Mouse (Mus musculus) limb, embryonic 15.5 days (tissue): ENCODE results near the gene Btnl9. TPM values are rescaled to one million over a fixed set of nuclear protein-coding genes. Genes with fewer than 3 reads are reported as not detected.

Experiments used
- ATAC-seq: fragments of 200-750 bp; cut with Nextera tagmentation; 2 replicates; pipeline ENCODE4 v1.8.0; 2017; ENCODE audit warnings: low read depth, moderate TSS enrichment; ENCODE audit not compliant: insufficient number of reproducible peaks, low FRiP score, low TSS enrichment
- H3K27ac ChIP-seq: fragments of 300-500 bp; sonication (generic); 2 replicates; pipeline ENCODE4 v1.5.1; 2015; ENCODE audit warnings: moderate library complexity, mild to moderate bottlenecking, inconsistent platforms
- H3K27me3 ChIP-seq: fragments of 300-500 bp; sonication (generic); 2 replicates; pipeline ENCODE4 v1.6.1; 2015; ENCODE audit warnings: inconsistent platforms
- H3K36me3 ChIP-seq: fragments of 300-500 bp; sonication (generic); 2 replicates; pipeline ENCODE4 v1.6.1; 2015; ENCODE audit warnings: inconsistent platforms
- H3K4me1 ChIP-seq: fragments of 300-500 bp; sonication (generic); 2 replicates; pipeline ENCODE4 v1.6.1; 2015; ENCODE audit warnings: inconsistent platforms
- H3K4me2 ChIP-seq: fragments of 300-500 bp; sonication (generic); 2 replicates; pipeline ENCODE4 v1.6.1; 2015; ENCODE audit warnings: mild to moderate bottlenecking, inconsistent platforms
- H3K4me3 ChIP-seq: fragments of 300-500 bp; sonication (generic); 2 replicates; pipeline ENCODE4 v1.5.1; 2015; ENCODE audit warnings: mild to moderate bottlenecking, inconsistent platforms
- H3K9ac ChIP-seq: fragments of 300-500 bp; sonication (generic); 2 replicates; pipeline ENCODE4 v1.6.1; 2015; ENCODE audit warnings: inconsistent platforms
- H3K9me3 ChIP-seq: fragments of 300-500 bp; sonication (generic); 2 replicates; pipeline ENCODE4 v1.6.1; 2016; ENCODE audit warnings: inconsistent platforms
- WGBS: fragments of 180-500 bp; shearing (Covaris S2); methylation state at CpG from one replicate; pipeline ENCODE4 v1.1.7; 2015; 5-methylcytosine and 5-hydroxymethylcytosine counted together
- polyA plus RNA-seq: library from polyadenylated mRNA; unstranded; fragments of >200 nt; fragmentation: Nextera tagmentation; extraction: Ambion mirVana; gene quantifications from 2 replicates; pipeline ENCODE4 v1.2.1, GENCODE M21; 2015

Gene Btnl9
- 1.8 and 2.0 TPM in 2 replicates for polyA plus RNA-seq

DNA sequence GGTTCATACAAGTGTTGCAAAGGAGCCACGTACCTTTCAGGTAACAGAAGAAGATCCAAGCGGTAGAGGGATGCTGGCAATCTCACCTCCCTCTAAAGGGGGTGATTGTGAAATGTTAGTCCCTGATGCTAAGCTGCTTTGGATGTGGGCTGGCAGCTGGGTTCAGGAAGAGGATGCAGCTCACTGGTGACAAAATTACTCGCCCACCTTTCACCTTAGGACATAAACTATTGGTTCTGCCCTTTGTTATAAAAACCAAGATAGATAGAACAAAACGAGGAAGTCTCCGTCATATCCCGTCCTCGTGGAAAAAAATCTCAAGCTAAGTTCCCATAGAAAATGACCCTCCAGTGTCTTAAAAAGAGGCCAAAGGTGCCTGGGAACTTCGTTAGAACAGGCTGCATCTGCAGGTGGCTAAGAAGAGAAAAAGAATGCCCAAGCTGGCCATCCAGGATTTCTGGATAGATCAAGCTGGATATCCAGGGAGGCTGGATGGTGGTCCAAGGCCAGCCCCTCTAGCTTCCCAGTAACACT is at the start of gene Btnl9:
TSS of gene Btnl9 (minus strand) at position 205 of the 534 bp plus-strand sequence.
- no peak within 1 kb of the TSS for H3K27ac ChIP-seq
- WGBS = 80% methylated on average over 8 of the region's 8 CpGs
- H3K9ac ChIP-seq = no peak within 1 kb of the TSS
- no peaks in the 10 kb centered on the region for H3K4me1 ChIP-seq
- H3K4me2 ChIP-seq = no peak within 1 kb of the TSS
- H3K4me3 ChIP-seq = no peak within 1 kb of the TSS
- no peaks in the 10 kb centered on the region for H3K36me3 ChIP-seq
- no peak for ATAC-seq
- H3K27me3 ChIP-seq = no peaks in the 10 kb centered on the region
- no peaks in the 10 kb centered on the region for H3K9me3 ChIP-seq

DNA sequence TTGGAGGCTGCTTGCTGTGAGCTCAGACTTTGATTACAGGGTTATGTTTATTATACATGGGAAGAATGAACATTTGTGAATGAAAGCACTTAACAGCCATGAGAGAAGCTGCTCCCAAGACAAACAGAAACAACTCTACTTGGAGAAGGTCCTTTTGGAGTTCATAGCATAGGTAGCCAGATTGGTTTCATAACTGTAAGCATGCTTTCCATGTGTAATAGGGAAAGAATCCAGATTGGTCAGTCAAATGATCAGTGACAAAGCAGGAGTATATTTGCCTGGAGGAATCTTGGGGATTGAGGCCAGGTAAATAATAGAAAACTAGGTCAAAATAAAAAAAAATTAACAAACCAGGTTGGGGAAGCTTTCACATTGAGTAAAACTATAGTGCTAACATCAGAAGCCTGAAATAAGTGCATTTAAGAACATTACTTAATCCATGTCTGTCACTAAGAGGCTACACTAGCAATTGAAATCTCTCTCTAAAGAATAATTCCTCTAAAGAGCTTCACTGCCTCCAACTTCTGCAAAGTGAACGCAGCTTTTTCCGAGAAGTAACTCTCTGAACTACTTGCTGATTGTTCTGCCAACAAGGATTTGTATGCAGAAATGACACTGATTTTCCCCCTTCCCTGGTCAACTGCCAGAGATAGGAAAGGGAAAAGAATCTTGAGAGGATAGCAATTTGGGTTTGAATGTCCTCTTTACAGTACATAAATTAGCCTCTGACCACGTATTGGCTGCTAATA is 48.7 kb upstream of the Btnl9 start:
- Histone ChIP-seq H3K4me3 (no peak overlapping the region), H3K27me3 (no peaks in the 10 kb centered on the region), H3K4me2 (no peak overlapping the region), H3K36me3 (no peaks in the 10 kb centered on the region), H3K4me1 (no peaks in the 10 kb centered on the region), H3K27ac (no peak overlapping the region), H3K9ac (no peak overlapping the region), H3K9me3 (no peaks in the 10 kb centered on the region)
- no peak for ATAC-seq
- 65% methylated on average over 3 of the region's 3 CpGs for WGBS

DNA sequence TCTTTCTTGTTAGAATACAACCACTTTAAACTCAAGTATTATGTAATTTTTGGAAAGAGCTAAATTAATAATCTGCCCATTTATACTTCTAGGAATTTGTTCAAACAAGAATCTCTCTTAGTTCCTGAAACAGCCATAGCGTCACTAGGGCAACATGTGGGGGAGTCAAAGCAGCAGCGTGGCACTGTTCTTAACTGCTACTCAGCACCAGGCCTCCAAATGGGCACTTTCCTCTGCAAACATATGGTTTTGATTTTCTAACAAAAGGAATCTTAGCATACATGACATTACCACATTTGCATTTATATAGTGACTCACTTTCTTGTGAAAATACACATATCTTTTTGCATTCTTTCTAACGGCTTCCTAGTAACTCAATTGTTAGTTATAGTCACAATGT is 45.8 kb upstream of the Btnl9 start:
- Histone ChIP-seq H3K27me3 (no peaks in the 10 kb centered on the region), H3K9me3 (no peaks in the 10 kb centered on the region), H3K36me3 (no peaks in the 10 kb centered on the region), H3K9ac (no peak overlapping the region), H3K4me3 (no peak overlapping the region), H3K27ac (no peak overlapping the region), H3K4me2 (no peak overlapping the region), H3K4me1 (no peaks in the 10 kb centered on the region)
- 31% methylated on average over 3 of the region's 3 CpGs for WGBS
- no peak for ATAC-seq

DNA sequence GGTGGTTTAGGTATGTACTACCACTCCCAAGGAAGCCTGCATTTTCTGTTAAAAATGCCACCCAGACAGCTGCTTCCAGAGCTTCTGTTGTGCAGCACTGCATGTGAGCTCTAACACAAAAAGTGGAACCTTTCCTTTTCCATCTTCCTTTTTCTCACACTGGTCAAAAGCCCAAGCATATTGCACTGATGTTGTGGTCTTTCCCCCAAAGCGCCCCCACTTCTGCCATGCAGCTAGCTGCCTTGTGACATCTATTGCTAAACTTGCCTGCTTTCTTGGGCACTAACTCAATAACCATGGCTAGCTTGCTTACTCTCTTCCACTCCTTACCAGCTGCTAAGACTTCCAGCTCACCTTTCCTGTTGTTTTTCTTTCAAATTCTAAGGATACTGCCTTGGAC is 37.5 kb upstream of the Btnl9 start:
- no peak overlapping the region for H3K27ac ChIP-seq
- no peak overlapping the region for H3K9ac ChIP-seq
- 65% methylated on average over 1 of the region's 1 CpGs for WGBS
- no peaks in the 10 kb centered on the region for H3K9me3 ChIP-seq
- no peak overlapping the region for H3K4me2 ChIP-seq
- H3K4me1 ChIP-seq = no peaks in the 10 kb centered on the region
- no peak for ATAC-seq
- no peaks in the 10 kb centered on the region for H3K36me3 ChIP-seq
- H3K4me3 ChIP-seq = no peak overlapping the region
- no peaks in the 10 kb centered on the region for H3K27me3 ChIP-seq

DNA sequence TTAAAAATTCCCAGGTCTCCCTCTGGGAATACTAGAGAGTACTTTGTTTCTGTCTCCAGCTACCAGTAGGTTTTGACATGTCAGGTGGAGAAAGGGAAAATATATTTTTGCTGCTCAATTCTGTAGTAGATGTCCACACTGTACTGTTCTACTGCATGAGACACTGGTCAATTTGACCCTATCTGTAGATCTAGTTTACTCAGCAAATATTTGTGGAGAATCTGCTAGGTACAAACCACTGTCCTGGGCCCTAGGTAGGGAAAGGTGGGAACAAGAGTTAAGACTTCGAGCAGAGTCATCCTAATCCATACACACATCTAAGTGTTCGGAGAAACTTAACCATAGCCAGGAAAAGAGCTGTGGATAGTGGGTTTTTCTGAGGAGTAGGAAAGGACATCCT is 32.3 kb upstream of the Btnl9 start:
- Histone ChIP-seq H3K4me3 (no peak overlapping the region), H3K4me1 (no peaks in the 10 kb centered on the region), H3K27me3 (no peaks in the 10 kb centered on the region), H3K27ac (no peak overlapping the region), H3K36me3 (peaks cover 32% of the 10 kb centered on the region), H3K9me3 (no peaks in the 10 kb centered on the region), H3K4me2 (no peak overlapping the region), H3K9ac (no peak overlapping the region)
- no peak for ATAC-seq
- 97% methylated on average over 2 of the region's 2 CpGs for WGBS

DNA sequence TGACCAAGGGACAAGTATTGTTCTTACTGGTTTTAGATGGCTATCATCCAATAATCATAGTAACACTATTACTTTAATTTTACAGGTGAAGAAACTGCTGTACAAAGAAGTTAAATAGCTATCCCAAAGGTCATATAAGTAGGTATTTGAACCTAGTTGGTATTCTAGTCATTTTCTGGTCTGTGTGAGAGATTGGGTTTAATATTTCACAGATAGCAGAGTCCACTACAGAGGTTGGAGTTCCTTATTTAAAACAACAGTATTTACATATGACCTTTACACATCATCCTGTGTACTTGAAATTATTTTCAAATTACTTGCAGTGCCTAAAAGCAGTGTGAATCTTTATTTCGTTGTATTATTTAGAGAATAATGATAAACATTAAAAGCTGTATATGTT is 26.5 kb upstream of the Btnl9 start:
- peaks cover 38% of the 10 kb centered on the region for H3K36me3 ChIP-seq
- H3K4me1 ChIP-seq = no peaks in the 10 kb centered on the region
- H3K4me2 ChIP-seq = no peak overlapping the region
- no peak overlapping the region for H3K9ac ChIP-seq
- no peak overlapping the region for H3K4me3 ChIP-seq
- no peak overlapping the region for H3K27ac ChIP-seq
- WGBS = 97% methylated on average over 1 of the region's 1 CpGs
- no peaks in the 10 kb centered on the region for H3K9me3 ChIP-seq
- no peaks in the 10 kb centered on the region for H3K27me3 ChIP-seq
- ATAC-seq = no peak

DNA sequence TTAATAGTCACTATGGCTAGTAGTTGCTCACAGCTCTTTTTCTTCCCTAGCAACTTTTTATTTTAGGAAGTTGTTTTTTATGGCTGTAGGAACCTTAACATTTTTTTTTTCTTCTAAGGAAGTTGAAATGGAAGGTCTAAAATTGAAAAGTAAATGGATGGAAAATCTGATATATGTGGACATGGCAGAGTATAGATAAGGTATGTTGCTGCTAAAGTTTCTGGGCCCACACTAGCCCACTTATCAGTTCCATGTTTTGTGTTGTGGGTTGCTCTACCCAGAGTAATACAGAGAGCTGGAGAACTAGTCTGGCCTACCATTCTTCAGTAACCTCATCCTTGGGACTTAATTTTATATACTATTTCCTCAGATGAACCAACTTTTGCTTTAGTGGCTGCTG is 25.6 kb upstream of the Btnl9 start:
- no peak overlapping the region for H3K27ac ChIP-seq
- no peak overlapping the region for H3K9ac ChIP-seq
- no peak for ATAC-seq
- no peaks in the 10 kb centered on the region for H3K27me3 ChIP-seq
- H3K9me3 ChIP-seq = no peaks in the 10 kb centered on the region
- no peaks in the 10 kb centered on the region for H3K4me1 ChIP-seq
- H3K4me3 ChIP-seq = no peak overlapping the region
- no peak overlapping the region for H3K4me2 ChIP-seq
- H3K36me3 ChIP-seq = peaks cover 39% of the 10 kb centered on the region

DNA sequence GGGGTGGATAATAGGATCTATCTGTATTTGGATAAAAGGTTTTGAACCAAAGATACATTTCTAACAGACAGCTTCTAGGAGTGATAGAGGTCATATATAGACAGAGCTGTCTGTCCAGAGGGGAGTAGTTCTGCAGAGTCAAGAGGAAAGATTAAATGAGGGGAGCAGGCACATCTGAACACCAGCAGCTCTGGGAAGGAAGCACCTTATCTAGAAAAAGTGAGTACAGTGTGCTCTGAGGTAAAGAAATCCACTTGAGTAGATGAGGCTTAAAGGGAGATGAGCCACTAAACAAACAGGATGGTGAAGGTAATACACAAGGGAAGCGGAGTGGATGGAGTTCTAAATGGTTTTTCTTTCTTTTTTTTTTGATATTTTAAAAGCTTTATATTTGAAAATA is 20.5 kb upstream of the Btnl9 start:
- 100% methylated on average over 1 of the region's 1 CpGs for WGBS
- ATAC-seq = no peak
- Histone ChIP-seq H3K27ac (no peak overlapping the region), H3K36me3 (peaks cover 9% of the 10 kb centered on the region), H3K4me2 (no peak overlapping the region), H3K4me1 (peaks cover 5% of the 10 kb centered on the region; the same call in 1 of the 2 replicates), H3K9ac (no peak overlapping the region), H3K4me3 (no peak overlapping the region), H3K27me3 (no peaks in the 10 kb centered on the region), H3K9me3 (no peaks in the 10 kb centered on the region)

DNA sequence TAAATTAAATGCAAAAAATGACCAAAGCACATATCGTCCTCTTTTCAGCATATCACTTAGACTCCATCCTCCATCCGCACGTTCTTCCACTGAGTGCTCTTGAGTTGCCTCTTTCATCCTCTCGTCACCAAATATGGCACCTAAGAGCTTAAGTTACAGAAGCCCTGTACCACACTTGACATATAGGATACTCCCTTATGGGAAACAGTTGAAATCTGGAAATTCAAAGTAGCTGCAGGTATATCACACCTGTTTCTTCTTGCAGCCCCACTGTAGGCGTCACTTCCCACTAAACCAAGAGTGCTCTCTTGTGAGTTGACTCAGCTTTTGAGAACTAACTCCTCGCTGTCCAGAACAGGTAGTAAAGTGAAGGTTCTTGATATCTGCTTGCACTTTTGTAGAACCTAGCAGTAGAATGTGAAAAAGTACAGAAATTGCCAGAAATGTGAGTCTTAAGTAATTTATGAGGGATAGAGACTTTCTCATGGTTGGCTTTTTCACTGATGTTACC is 18.2 kb upstream of the Btnl9 start:
- Histone ChIP-seq H3K9me3 (no peaks in the 10 kb centered on the region), H3K4me2 (peak overlapping the region; percentile 69; the same call in 1 of the 2 replicates), H3K9ac (no peak overlapping the region), H3K4me1 (peaks cover 11% of the 10 kb centered on the region), H3K4me3 (no peak overlapping the region), H3K36me3 (peaks cover 9% of the 10 kb centered on the region), H3K27ac (no peak overlapping the region), H3K27me3 (no peaks in the 10 kb centered on the region)
- 81% methylated on average over 6 of the region's 6 CpGs for WGBS
- no peak for ATAC-seq

DNA sequence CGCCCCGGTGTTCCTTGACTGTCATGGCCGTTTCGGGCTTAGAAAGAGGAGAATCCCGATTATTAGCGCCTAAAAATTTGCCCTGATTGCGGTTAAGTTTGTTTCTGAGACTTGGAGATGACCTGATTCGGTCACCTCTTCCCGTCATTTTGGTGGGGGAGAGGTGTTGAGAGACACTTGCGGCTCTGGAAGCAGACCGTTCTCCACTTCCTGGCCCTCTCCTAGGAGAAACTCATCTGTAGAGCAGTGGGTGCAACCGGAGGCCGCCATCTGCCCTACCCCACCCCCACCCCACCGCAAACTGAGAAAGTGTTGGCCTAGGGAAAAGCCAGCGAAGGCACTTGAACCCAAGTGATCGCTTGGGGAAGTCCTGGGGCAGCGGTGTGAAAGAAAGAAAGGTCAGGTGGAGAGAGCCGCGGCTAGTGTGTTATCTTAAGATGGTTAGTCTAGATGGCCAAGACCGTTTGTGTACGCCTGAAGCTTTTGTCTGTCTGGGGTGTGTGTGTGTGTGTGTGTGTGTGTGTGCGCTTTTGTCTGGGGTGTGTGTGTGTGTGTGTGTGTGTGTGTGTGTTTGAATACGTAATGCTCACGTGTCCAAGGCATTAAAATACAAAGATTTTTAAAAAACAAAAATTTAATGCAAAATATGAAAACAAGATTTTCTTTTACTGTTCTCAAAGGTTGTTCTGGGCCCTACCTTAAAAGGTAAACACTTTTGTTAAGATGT is 17.0 kb upstream of the Btnl9 start:
- no peaks in the 10 kb centered on the region for H3K27me3 ChIP-seq
- WGBS = under 1% methylated on average over 24 of the region's 24 CpGs
- ATAC-seq = peak; percentile 76
- H3K36me3 ChIP-seq = peaks cover 9% of the 10 kb centered on the region
- peak overlapping the region; percentile 69 for H3K4me2 ChIP-seq
- H3K4me3 ChIP-seq = peak overlapping the region; percentile 84
- peaks cover 11% of the 10 kb centered on the region for H3K4me1 ChIP-seq
- peak overlapping the region; percentile 99 for H3K27ac ChIP-seq
- H3K9ac ChIP-seq = peak overlapping the region; percentile 95
- no peaks in the 10 kb centered on the region for H3K9me3 ChIP-seq

DNA sequence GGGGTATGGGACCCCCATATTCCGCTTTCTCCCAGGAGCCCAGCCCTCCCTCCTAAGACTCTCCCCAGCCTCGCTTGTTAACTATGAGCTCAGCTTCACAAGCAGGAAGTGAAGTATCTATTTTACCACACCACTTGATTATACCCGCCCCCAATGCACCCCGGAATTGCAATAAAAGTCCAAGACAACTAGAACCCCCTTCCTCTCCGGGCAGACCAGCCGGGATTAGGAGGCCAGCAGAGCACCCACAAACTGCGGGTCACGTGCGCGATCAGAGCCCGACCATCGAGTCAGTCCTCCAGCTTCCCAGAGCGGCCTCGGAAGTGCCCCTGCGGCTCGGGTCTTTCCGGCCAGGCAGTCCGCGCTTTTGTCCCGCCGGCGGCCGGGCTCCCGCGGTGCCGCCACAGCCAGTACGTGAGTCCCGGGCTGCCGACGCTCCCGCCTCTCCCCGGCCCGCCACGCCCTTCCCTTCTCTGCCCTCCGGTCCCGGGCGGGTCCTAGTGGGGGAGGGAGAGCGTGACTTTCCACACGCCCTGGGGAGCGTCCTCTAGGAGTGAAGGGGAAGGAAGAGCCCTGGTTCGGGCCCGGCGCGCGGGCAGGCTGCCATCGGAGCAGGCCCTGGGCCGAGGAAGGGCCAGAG is 16.3 kb upstream of the Btnl9 start, which contains the start of gene Zfp62:
TSS of gene Zfp62 (plus strand) at position 164 of the 640 bp plus-strand sequence.
- Histone ChIP-seq H3K4me1 (peaks cover 11% of the 10 kb centered on the region), H3K36me3 (peaks cover 9% of the 10 kb centered on the region), H3K9me3 (no peaks in the 10 kb centered on the region), H3K27ac (peak within 1 kb of the TSS; percentile 99), H3K27me3 (no peaks in the 10 kb centered on the region), H3K4me2 (peak within 1 kb of the TSS; percentile 69), H3K4me3 (peak within 1 kb of the TSS; percentile 84), H3K9ac (peak within 1 kb of the TSS; percentile 95)
- peak; percentile 90 for ATAC-seq
- under 1% methylated on average over 47 of the region's 47 CpGs for WGBS
